Mouse (Mus musculus) kidney, adult 2 months (tissue): ENCODE data around the gene Olfr610.

Source experiments
- CTCF ChIP-seq: fragments of 200-500 bp; conservative IDR thresholded peaks from 2 replicates; pipeline ENCODE4 v1.5.1; 2011; ENCODE audit warnings: low read depth, mild to moderate bottlenecking, control low read depth, low read length, moderate library complexity, mixed read lengths; ENCODE audit not compliant: insufficient read depth, insufficient read length
- POLR2A ChIP-seq: fragments of 200-500 bp; IDR thresholded peaks from one replicate; pipeline ENCODE4 v1.6.1; 2011; ENCODE audit warnings: low read depth, low read length, control low read depth

DNA sequence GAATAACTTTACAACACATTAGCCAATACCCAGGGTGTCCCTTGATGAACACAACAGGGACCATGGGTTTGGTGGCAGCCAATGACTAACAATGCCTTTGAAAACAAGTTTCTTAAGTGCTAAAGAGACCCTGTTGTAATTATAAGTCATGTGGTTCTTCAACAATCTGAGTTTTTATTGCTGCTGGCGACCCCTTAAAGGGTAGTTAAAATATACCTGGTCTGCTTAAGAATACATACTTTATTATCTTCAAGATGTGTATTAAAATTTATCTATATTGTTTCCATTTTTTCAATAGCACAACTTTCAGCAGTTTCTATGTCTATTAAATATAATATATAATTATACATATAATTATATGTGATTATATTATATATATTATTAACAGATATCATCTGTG, 14.0 kb downstream of the Olfr610 start, which contains the start of gene Olfr609:
- TF ChIP-seq CTCF (no peak), POLR2A (no peak)
